Comparison of ENCODE assay signal across 8 mouse cellular contexts in genomic region chr11:35979733-35980410, GRCm38 (mm10). TPM values are rescaled to one million over a fixed set of nuclear protein-coding genes. Genes with fewer than 3 reads are reported as not detected.
A peak's percentile ranks its signal among the peaks of the same experiment; 100 is the strongest.
DNase-seq lines count a peak whose midpoint lies in the region; ATAC-seq and TF ChIP-seq lines count a peak whose summit lies in the region.

No protein-coding gene starts in this region.

- peak overlapping the region; percentile 71 for H3K4me2 ChIP-seq in liver, embryonic 11.5 days

- TF ChIP-seq CTCF in small intestine, adult 2 months (IDR thresholded peaks at IDR 0.05; ENCODE audit: extremely low read depth, insufficient read length, insufficient replicate concordance, low read depth, low read length) = no peak

- WGBS in liver, embryonic 11.5 days = 1% methylated on average over 58 of the region's 66 CpGs
- 4% methylated on average over 64 of the region's 66 CpGs for WGBS in small intestine, adult 2 months

- no peak for TF ChIP-seq POLR2A in small intestine, adult 2 months (IDR thresholded peaks at IDR 0.05; ENCODE audit: low read depth, low read length)

- H3K36me3 ChIP-seq in liver, embryonic 11.5 days (ENCODE audit: control insufficient read depth, insufficient read depth, low read length) = no peaks in the 10 kb centered on the region
- no peaks in the 10 kb centered on the region for H3K36me3 ChIP-seq in small intestine, adult 2 months (ENCODE audit: control insufficient read depth, insufficient read depth, low read length)

- peak overlapping the region; percentile 55 for H3K9ac ChIP-seq in liver, embryonic 11.5 days (ENCODE audit: low read depth, low read length)

- H3K4me3 ChIP-seq in liver, embryonic 11.5 days (ENCODE audit: low read depth, low read length) = peak overlapping the region; percentile 64
- peak overlapping the region; percentile 99 for H3K4me3 ChIP-seq in small intestine, adult 2 months (ENCODE audit: low read depth, low read length)

- ATAC-seq in liver, embryonic 11.5 days (replicated peaks; ENCODE audit: low FRiP score) = peak; percentile 24; the same call in 1 of the 2 replicates
- no peak for ATAC-seq in activated CD4-positive, CD25-positive, alpha-beta regulatory T cell, adult 4 months

- no peak overlapping the region for H3K27ac ChIP-seq in liver, embryonic 11.5 days (ENCODE audit: low read depth, low read length)
- peak overlapping the region; percentile 62 for H3K27ac ChIP-seq in small intestine, adult 2 months (ENCODE audit: insufficient read depth, low read depth, low read length)

- H3K27me3 ChIP-seq in liver, embryonic 11.5 days (replicated peaks; ENCODE audit: control insufficient read depth, insufficient read depth, low read length) = peaks cover 51% of the 10 kb centered on the region
- peaks cover 4% of the 10 kb centered on the region; the same call in 1 of the 2 replicates for H3K27me3 ChIP-seq in small intestine, adult 2 months (ENCODE audit: control insufficient read depth, insufficient read depth, low read length)

- DNase-seq in adrenal gland, adult 2 months = peak; percentile 62
- DNase-seq in adrenal gland, postnatal 4 days (ENCODE audit: low spot score in 2 of 2) = no peak
- DNase-seq in right cerebral cortex, postnatal 25 days = peak; percentile 53
- DNase-seq in right cerebral cortex, adult 18-20 months = no peak
- peak; percentile 16 for DNase-seq in heart, postnatal 4 days
- peak; percentile 46 for DNase-seq in liver, embryonic 11.5 days (ENCODE audit: low spot score)

- no peaks in the 10 kb centered on the region for H3K9me3 ChIP-seq in liver, embryonic 11.5 days (ENCODE audit: control insufficient read depth, low read length)

- H3K4me1 ChIP-seq in liver, embryonic 11.5 days (replicated peaks; ENCODE audit: control insufficient read depth, insufficient read depth, low read length) = 0 out of 2 replicates have a peak, but pooled peaks cover 2% of the 10 kb centered on the region
- H3K4me1 ChIP-seq in small intestine, adult 2 months (ENCODE audit: control insufficient read depth, insufficient read depth, insufficient read length, low read length) = peaks cover 6% of the 10 kb centered on the region

RNA-seq across cellular contexts. Expression of gene Wwc1, which starts 0.5 kb away (rescaled TPM):
- total RNA-seq in adrenal gland, adult 2 months (2021) = 10 to 100 TPM; 81.6 to 88.3 TPM
- polyA plus RNA-seq in adrenal gland, adult 2 months (2012; rRNA removed) = 27.1 and 35.2 TPM in 2 replicates
- 10 to 100 TPM; 39.6 to 57.7 TPM for total RNA-seq in adrenal gland, postnatal 4 days (2021)
- 1 to 10 TPM; 3.5 to 5.0 TPM for total RNA-seq in heart, postnatal 4 days (2021)
- 2.2 and 4.1 TPM in 2 replicates for polyA plus RNA-seq in liver, embryonic 11.5 days (2014; fragmentation: Nextera tagmentation; extraction: Ambion mirVana)
- 18.0 and 55.9 TPM in 2 replicates for polyA plus RNA-seq in small intestine, adult 2 months (2012; rRNA removed)
- not detected for polyA plus RNA-seq in activated CD4-positive, CD25-positive, alpha-beta regulatory T cell, adult 4 months (2017; shearing (Covaris generic))

Comparison
In these comparisons a context has a peak if more than half of its experiments do, and no peak if none do; other contexts are left out.
1. DNase-seq: peak in adrenal gland, adult 2 months (single experiment), right cerebral cortex, postnatal 25 days (single experiment), heart, postnatal 4 days (single experiment) and liver, embryonic 11.5 days (single experiment); none in adrenal gland, postnatal 4 days (0 of 2) and right cerebral cortex, adult 18-20 months (single experiment).